Mouse (Mus musculus): ENCODE measurements at regions not wholly inside any gene's neighbourhood (a gene's known extent, or its start where the extent isn't known, plus 50 kb on each side); places are given as distances from the start of the nearest gene placed in this dataset.

DNA sequence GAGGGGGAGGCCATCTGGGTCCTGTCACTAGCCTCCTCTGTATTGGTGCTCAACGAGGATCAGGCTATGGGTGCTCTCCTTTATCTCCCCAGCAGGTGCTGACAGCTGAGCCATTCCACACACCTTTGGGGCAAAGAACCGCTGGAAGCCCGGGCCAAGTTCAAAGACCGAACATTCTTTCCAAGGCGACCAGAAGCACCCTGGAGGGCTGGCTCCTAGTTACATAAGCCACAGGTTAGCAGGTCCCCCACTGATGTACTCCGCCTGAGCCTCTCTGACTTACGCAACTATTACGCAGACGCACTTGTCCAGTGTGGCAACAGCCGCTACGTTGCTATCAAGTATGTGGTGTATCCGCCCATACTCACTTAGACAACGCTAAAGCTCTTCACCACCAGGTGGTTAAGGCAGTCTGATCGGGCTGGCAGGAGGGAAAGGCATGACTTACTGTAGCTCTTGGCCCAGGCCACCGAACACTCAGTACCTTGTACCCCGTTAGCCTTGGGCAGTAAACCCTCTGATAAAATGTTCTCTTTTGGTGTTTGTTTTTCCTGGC, 69.2 kb downstream of the Gm33543 start:
- in situ Hi-C loops (cut with MboI, MseI): no loop called here

DNA sequence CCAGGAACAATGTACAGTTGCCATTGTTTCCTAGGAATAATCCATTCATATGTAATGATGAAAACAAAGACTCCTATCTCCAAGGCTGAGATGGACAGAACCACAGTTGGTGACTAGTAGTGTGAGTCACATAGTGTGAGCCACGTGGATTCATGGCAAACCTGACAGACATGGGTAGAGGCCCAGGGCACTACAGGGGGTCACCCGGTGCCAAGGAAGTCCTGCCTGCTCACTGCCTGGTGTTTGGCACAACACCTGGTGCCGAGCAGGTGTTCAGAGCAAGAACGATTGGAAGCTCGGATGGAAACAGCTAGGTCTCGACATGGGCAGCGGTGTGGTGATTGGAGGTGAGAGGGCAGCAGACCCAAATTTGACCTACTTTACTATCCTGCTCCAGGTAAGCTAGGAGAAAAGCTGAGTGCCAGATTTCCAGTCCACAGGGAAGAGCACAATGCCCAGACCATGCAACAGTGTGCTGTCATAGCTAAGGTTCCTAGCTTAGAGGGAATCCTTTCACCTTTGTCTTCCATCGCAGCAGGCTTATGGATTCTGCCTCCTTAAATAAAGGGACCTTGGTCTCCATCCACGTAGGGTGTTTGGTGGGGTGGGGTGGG, 69.8 kb downstream of the Gm33543 start:
- in situ Hi-C loops (cut with MboI, MseI): no loop called here

DNA sequence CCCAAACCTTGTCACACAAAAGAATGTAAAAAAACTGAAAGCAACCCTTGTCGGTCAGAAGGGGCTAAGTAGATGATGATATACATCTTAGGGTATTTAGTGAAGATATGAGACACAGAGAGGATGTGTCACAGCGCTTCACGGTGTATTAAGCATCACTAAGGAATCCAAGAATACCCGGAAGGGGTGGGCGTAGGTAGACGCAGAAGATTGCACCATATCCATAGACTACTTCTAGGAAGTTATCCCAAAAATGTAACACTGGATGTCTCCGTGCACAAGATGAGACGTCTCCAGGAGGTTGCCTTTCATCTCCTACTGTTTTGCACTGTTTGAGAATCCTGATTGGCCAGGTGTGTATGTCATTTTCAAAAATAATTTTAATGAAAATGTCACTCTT, 73.8 kb downstream of the Gm33543 start:
- in situ Hi-C loops (cut with MboI, MseI): loop anchor here in 1 of 2 experiments (10.0 kb wide), 1 partner anchor 64 kb away; no protein-coding TSS in a partner anchor

DNA sequence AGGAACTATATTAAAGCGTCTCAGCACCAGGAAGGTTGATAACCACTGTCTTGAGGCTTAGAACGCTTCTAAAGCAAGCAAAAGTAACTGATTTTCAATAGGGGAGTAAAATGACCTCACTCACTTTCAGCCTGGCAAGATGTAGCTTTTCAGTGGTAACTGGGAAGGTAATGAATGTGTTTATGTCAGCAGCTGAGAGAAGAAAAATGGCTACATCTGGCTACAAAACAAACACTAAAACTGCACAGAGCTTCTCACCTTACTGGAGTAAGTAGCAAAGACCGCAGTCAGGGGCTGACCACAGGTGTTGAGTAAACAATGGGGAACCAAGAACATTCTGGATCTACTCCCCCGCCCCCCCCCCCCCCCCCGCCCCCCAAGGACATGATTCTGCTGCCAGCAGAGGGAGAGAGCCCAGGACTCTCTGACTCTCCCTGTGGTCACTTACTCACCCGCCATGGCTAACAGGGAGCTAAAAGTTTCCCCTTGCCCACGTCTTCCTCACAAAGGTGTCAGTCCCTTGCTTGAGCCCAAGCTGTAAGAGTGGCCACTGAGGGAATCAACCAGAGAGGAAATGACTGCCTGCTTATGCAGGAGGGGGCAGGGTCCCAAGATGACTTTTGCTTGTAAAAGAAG, 75.1 kb downstream of the Gm33543 start:
- in situ Hi-C loops (cut with MboI, MseI): loop anchor here in 1 of 2 experiments (10.0 kb wide), 1 partner anchor 63 kb away; no protein-coding TSS in a partner anchor

DNA sequence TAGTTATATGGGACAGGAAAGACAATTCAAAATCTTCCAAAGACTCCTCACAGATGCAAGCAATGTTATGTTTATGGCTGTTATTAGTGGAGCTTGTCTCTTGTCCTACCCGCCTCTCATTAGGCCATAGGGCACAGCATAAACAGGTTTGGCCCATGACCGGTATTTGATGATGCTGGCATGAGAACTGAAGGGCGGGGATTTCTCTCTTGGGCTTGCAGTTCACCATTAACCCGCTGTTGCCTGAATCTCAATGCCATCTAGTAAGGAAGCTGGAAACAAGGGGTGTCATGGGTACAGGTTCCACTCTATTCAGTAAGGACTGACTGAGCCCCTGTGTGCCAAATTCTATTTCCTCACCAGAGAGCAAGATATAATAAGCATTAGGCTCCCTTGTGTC, 78.6 kb downstream of the Gm33543 start:
- in situ Hi-C loops (cut with MboI, MseI): loop anchor here in 1 of 2 experiments (10.0 kb wide), 1 partner anchor 59 kb away; no protein-coding TSS in a partner anchor

DNA sequence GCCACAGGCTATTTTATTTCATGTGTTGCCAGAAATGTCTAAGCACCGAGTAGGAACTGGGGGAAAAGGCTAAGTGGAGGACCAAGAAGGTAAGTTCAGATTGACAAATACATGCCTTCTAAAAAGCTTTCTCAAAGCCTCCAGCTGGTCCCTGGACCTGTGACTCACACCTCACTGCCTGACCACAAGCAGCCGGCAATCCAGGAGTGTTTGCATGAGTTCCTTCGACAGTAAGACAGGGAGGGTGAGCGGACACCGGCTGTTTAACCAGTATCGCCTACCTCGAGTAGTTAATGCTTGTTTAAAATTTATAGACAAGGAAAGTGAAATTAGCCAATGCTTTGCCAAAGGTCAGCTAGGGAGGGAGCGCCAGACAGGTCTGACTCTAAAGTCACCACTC, 80.1 kb downstream of the Gm33543 start:
- in situ Hi-C loops (cut with MboI, MseI): loop anchor here in 1 of 2 experiments (10.0 kb wide), 1 partner anchor 58 kb away; no protein-coding TSS in a partner anchor

DNA sequence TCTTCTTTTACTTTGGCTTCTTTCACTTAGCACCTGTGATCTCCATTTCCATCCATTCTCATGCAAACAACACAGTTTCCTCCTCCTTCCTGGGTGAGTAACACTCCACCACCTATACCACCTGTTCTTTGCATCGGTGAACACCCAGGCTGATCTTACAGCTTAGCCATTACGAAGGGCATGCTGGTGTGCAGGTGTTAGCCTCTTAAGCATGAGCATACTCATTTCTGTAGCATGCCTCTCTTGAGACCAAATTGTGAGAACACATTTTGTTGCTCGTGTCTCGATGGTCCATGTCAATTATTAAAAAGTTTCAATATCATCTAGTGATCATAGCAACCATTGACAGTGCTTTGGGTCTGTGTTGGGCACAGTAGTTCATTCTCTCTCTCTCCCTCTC, 80.8 kb downstream of the Gm33543 start:
- in situ Hi-C loops (cut with MboI, MseI): loop anchor here in 1 of 2 experiments (10.0 kb wide), 1 partner anchor 57 kb away; no protein-coding TSS in a partner anchor

DNA sequence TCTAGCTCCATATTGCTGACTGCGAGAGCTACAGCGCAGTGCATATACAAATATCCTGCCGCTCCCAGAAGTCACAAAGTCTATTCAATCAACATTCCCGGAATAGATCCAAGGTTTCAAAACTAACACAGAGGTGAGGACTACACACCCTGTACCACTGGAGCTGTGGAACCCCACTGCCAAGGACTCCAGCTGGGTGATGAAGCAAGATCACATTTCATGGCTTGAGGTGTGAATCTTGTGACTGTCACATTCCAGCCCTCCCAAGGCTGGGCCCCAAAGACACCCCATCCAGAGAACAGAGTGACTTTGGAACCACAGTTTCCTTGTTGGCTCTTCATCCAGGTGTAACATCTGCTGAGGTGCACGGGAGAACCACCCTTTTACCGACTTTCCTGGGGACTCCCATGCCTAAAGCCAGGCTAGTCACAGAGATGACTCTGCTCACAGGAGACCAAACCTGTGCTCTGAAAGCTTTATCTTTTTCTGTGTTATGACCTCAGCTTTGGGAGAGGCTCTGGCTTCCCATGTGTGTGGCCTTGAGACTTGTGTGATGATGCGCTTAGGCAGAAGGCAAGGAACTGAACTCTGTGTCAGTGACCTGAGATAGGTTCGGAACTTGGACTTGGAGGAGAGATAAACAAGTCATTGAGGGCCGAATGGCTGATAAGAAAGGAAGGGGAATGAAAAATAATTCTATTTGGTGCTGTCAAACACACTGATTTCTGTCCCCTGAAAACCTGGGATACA, 82.4 kb downstream of the Gm33543 start:
- in situ Hi-C loops (cut with MboI, MseI): loop anchor here in 1 of 2 experiments (10.0 kb wide), 1 partner anchor 55 kb away; no protein-coding TSS in a partner anchor

DNA sequence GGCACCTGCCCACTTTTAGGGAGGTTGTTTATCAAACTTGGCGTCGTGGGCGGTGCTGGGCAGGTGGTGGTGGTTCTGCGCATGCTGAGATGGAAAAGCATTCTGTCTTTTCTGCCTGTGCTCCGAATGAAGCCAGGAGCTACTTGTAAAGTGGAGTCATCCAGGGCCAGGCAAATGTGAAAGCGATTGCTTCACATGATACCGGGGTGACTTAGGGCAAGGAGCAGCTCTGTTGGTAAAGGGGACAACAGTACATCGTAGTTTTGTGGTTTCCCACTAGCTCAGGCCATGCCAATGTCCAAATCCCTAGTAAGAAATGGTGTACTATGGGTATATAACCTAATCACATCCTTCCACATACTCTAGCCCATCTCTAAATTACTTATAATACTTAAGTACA, 84.5 kb downstream of the Gm33543 start:
- in situ Hi-C loops (cut with MboI, MseI): no loop called here

DNA sequence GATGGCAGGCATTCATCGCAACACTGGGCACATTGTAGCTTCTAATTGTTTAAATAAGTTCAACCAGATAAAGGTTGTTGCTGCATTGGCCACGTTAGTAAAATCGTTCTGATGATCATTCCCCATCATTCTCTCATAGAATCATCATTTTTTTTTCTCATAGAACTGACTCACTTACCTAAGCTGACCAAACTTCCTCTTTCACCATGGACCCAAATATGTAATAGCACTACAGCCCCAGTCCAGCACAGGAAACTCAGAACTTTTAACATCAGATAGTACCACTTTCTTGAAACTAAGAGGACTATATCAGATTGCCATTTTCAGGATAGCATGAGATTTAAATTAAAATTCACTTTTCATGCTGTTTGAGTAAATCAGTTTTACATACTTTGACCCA, 82.2 kb upstream of the Anapc15-ps start:
- in situ Hi-C loops (cut with MboI, MseI): no loop called here

DNA sequence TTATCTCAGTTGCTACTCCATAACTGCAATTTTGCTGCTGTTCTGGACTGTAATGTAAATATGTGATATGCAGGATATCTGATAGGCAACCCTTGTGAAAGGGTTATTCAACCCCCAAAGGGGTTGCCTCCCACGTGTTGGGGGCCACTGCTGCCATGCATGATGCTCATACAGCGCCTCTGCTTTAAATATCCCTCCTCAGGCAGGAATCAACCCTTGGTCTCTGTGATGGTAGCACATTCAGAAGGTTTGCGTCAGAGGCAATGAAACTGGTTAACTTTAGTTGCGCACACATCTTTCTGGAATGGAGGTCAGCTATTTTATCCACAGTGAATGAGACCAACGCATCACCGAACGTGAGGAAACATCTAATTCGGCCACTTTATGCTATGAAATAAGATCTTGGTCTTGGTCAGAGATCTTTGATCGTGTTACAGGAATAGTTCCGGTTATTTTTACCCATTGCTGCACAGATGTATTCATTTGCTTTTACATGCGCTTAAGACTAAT, 80.2 kb upstream of the Anapc15-ps start:
- in situ Hi-C loops (cut with MboI, MseI): no loop called here

DNA sequence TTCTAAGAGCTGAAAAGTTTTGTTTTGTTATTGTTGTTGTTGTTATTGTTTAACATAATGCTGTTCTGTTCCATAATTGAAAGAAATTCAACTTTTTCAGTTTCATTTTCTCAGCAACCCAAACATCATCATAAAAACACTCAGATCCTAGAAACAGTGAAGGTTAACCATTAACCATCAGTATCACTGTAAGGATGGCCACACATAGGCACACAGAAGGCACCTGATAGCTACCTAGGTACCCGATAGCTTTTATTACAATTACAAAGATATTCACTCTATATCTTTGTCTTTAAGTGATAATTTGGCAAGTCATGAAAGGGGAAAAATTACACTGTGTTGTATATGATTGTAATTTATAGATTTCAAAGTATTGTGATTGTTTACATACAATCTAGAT, 75.1 kb upstream of the Anapc15-ps start:
- in situ Hi-C loops (cut with MboI, MseI): loop anchor here in 1 of 2 experiments (10.0 to 25.0 kb wide), 2 partner anchors 1364 to 1436 kb away; partner anchors contain the start of gene Tmcc3

DNA sequence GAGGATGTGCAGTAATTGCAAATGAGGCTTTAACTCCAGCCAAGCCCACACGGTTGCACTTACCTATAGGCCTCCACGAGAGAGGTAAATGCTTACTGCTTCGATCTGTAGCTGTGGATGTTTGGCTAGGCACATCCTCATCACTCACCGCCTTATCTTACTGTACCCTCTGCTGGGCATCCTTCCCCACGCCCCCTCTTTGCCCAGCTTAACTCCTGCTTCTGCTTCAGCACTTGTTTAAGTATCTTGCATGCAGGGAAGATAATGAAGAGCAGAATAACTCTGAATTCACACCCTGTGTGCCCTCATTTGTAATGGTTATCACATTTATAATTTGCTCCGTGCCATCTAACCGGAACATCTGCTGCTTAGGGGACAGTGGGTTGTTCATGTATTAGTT, 74.7 kb upstream of the Anapc15-ps start:
- in situ Hi-C loops (cut with MboI, MseI): loop anchor here in 1 of 2 experiments (10.0 to 25.0 kb wide), 2 partner anchors 1363 to 1436 kb away; partner anchors contain the start of gene Tmcc3

DNA sequence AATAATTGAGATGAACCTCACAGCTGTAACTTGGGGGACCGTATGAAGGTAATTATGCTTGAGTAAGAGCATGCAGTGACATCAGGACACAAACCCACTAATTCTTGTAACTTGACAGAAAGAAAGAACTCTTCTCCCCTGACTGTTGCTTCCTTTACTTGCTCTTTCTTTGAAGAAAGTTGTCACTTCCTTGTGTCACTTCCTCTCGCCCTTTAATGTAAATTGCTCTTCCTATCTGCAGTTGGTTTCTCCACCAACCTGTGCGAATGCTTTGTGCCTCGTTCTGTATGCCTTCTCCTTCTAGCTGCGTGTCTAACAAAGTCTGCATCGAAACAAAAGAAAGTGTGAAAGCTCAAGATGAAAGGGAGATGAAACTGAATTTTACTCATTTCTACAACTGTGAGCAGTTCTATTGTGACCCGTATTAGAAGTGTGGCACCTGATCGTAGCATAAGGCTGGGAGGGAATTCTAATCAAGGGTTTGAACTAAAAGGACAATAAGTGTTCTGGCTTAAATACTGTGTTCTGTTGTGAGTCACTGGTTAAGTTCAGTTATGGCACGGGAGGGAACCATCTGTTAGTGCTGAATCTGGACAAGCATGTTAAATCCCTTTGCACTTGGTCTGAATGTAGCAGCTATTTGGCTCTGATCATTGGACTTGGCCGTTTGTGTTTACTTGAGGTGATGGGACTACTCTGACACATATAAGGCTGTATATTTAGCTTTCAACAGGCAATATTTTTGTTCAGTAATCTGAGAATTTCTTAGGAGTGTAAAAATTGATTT, 72.8 kb upstream of the Anapc15-ps start:
- in situ Hi-C loops (cut with MboI, MseI): loop anchor here in 1 of 2 experiments (10.0 to 25.0 kb wide), 2 partner anchors 1361 to 1434 kb away; partner anchors contain the start of gene Tmcc3

DNA sequence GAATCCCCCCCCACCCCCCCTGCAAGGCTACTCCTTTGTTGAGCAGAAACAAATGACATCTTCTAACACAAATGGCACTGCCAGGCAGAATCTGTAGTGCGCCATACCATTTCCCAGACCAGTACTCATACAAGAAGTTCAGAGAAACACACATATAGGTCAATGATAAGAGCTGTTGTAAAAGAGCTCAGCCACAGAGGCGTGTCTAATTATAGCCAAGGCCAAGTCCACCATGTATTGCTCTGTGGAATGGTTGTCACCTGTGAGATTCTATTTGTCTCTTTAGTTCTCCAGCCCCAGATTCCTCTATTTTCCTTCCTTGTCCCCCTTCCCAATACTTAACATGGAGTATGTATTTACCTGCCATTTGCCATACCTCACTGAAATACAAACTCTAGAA, 72.0 kb upstream of the Anapc15-ps start:
- in situ Hi-C loops (cut with MboI, MseI): loop anchor here in 1 of 2 experiments (10.0 to 25.0 kb wide), 2 partner anchors 1360 to 1433 kb away; partner anchors contain the start of gene Tmcc3

DNA sequence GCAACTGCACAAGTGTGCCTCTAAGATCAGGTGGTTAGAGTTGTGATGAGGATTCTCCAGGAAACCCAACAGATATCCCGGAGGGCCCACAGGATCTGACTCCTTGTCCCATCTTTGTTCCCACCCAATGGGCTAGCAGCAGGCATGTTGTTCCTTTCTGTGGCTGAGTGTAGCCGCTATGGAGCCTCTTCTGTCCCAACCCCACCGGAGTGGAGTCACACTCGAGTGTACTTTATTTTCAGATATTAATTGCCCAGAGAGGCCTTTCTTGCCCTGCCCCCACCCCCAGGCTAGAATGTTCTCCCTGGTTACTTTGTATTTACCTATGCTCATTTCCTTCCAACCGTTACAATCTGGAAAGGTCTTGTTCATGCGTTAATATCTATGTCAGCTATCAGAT, 70.4 kb upstream of the Anapc15-ps start:
- in situ Hi-C loops (cut with MboI, MseI): loop anchor here in 1 of 2 experiments (10.0 to 25.0 kb wide), 2 partner anchors 1359 to 1431 kb away; partner anchors contain the start of gene Tmcc3

DNA sequence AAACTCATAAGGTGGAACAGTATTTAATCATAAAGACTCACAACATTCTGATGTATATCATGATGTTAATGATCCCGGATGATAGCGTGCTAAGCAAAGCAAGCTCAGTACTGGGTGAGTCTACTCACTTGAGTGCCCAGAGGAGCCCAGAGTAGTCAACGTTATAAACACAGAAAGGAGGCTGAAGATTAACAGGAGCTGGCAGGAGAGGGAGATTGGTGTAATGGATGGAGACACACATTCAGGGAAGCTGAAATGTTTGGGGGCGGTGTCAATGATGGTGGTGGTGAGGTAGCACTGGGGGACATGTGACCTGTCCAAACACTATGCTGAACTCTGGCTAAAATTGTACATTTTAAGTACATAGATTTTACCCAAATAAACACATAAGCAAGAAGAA, 66.2 kb upstream of the Anapc15-ps start:
- in situ Hi-C loops (cut with MboI, MseI): loop anchor here in 1 of 2 experiments (25.0 kb wide), 1 partner anchor 1427 kb away; the partner anchor contains the start of gene Tmcc3

DNA sequence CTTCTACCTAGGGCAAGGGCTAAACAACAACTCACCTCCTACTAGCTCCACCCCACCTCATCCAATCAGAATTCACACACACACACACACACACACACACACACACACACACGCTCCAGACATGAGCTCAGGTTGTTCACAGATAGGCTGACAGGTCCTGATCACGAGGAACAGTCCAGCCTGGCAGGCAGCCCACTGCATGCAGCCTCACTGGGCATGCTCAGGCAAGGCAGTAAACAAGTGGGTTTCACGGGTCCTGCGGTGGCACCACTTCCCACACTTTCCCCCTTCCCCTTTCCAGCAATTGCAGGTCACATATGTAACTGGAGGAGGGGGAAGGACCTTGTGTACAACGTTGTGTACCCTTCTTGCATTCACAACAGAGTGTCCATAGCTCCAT, 63.5 kb upstream of the Anapc15-ps start:
- in situ Hi-C loops (cut with MboI, MseI): loop anchor here in 1 of 2 experiments (25.0 kb wide), 1 partner anchor 1424 kb away; the partner anchor contains the start of gene Tmcc3

DNA sequence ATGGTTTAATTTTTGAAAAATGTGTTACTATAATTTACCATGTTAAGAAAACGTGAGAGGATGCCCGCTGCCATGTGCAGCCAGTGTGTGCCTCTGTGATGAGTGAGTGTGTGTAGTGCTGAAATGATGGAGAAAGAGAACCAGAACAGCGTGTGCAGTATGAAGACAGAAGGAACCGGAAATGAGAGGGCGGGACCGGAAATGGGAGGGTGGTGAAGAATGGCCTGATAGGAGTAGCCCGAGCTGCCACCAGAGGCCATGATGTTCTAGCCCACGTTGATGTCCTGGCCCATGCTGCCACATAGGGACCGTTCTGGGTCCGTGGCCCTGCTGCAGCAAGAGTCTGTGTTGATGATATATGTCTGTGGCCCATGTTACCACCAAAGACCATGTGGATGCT, 57.8 kb upstream of the Anapc15-ps start:
- in situ Hi-C loops (cut with MboI, MseI): loop anchor here in 1 of 2 experiments (25.0 kb wide), 1 partner anchor 1419 kb away; the partner anchor contains the start of gene Tmcc3

DNA sequence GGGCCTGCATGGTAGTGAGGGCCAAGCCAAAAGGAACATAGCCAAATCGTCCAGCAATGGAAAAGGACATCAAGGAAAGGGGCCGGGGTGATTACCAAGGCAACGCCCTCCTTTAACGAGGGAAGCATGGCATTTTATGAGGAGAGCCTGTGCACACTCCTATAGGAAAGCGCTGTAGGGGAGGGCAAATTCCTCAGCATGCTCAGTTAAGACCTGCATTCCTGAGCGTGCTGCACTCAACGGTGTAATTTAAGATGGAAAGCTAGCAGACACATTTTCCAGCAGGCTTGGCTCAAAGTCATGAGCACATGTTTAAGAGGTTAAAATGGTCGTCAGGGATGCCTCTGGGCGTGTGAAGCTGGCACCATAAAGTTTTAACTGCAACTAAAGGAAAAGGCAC, 56.6 kb upstream of the Anapc15-ps start:
- in situ Hi-C loops (cut with MboI, MseI): loop anchor here in 1 of 2 experiments (25.0 kb wide), 1 partner anchor 1418 kb away; the partner anchor contains the start of gene Tmcc3

All from T-helper 17 cell (primary cell).